Mouse (Mus musculus): ENCODE measurements at regions not wholly inside any gene's neighbourhood (a gene's known extent, or its start where the extent isn't known, plus 50 kb on each side); places are given as distances from the start of the nearest gene placed in this dataset.

DNA sequence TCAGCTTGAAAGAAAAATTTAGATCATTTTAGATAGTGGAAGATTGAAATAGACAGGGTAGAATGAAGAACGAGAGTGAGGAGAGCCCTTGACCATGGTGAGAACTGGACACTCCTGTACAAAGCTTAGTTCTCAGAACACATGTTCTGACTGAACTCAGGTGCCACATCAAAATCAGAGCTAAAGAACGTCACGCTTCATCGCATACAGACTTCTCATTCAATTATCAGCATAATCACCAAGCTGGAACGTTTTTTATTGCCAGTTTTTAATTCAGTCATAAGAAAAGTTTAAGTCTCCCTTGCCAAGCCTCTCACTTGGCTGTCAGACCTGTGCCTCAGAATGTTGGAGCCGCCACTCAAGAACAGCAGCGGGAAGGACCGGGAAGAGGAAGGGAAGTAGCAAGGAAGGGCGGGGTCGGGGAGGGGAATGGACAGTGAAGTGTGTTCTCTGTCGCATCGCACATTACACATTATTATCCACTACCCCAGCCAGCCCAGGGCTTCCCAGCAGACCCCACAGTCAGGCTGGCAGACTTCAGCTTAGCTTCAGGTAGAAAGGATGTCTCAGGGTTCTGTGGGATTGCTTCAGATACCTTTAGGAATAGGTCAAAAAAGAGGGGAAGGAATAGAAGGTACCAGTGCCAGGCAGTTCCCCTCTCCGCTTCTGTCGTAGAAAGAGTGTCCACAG lies 140.1 kb upstream of the Smim15 start:
- in situ Hi-C loops (cut with MboI, MseI) = no loop called here

DNA sequence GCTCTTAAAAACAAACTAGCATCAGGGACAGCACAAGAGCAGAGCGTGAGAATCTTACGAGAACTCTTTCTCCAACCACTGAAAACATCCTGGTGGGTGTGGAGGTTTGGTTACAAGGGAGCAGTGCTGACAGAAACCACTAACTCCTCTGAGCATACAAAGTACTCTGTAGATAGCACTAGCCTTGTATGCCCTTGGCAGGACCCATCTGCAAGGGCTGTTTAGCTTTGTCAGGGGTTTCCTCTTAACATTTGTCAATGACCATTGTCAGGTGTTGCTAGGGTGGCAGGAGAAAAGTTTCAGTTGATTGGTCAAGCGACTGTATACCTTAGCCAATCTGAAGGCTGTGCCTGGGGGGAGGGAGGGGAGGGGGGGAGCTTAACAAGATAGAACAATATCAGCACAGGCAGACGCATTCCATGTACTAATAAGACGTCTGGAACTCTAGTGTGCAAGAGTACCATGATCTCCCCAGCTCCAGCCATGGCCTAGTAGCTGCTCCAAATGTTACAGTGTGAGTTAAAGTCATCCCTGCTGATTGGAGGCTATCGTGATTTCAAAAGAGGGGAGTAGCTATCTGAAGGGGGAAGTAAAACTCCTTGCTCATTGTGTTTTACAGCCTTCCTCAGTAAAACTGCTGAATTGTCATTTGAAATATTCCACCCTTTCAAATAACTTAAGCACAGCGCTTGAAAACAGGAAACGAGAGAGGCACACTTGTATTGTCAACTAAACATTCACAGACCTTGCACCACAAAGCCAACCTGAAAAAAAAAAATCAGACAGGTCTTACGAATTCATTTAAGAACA lies 140.9 kb upstream of the Smim15 start:
- in situ Hi-C loops (cut with MboI, MseI) = no loop called here

DNA sequence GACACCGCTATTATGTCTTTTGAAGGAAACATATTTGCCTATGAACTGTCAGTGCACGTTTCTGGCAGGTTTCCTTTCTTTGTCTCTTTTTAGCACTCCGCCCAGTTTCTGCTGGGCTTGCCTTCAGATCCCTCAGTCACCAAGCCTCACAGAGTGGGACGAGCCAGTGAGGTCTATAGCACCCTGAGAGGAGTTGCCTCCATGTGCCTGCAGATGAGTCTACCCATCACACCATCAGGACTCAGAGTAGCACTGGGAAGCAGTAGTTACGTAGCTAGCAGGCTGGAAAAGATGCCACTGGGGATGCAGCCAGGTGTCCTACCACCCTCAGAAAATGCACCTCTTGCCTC lies 141.5 kb upstream of the Smim15 start:
- in situ Hi-C loops (cut with MboI, MseI) = no loop called here

DNA sequence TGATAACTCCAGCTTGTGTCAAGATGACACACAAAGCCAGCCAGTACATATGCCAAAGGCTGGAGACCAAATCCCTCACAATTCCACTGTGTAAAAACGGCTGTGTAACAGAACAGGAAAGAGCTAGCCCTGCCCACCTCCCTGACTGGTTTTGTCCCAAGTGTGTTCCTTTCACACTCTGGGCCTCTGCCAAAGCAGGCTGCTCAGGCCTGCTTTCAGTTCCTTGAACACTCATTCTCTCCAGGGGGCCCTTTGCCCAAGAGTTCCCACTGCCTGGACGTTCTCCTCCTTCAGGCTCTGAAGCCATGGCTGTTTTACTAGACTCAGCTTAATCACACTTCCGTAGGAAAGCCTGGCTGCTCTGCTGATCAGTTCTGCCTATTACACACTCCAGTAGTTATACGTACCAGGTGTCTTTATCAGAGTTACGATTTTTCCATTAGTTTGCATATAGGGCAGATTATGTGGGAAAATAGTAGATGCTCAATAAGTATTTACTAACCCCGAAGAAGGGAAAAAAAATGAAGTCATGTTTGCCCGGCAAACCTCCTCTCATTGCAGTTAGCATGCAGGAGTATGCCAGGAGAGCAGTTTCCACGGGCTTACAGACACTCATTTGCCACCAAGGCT lies 144.5 kb upstream of the Smim15 start:
- in situ Hi-C loops (cut with MboI, MseI) = loop anchor here (10.0 to 25.0 kb wide), 2 partner anchors 145 to 962 kb away; partner anchors contain the start of genes Dimt1, Ipo11 and Smim15

DNA sequence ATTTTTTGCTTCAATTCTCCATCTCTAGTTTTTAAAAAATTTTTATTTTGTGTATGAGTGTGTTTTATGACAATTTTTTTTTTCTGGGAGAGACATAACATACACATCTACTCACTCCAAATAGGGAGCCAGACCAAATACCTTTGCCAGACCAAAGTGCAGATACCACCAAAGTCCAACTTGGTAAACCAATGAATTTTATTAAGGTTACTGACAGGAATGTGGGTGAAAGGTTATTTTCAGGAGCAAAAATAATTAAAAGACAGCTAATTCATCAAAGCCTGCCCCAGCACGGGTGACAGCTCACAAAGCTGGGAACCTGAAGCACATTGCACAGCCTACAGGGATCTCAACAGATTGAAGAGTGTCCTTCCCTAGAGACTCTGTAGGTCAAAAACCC lies 146.6 kb upstream of the Smim15 start:
- in situ Hi-C loops (cut with MboI, MseI) = loop anchor here (10.0 to 25.0 kb wide), 2 partner anchors 147 to 960 kb away; partner anchors contain the start of genes Dimt1, Ipo11 and Smim15

DNA sequence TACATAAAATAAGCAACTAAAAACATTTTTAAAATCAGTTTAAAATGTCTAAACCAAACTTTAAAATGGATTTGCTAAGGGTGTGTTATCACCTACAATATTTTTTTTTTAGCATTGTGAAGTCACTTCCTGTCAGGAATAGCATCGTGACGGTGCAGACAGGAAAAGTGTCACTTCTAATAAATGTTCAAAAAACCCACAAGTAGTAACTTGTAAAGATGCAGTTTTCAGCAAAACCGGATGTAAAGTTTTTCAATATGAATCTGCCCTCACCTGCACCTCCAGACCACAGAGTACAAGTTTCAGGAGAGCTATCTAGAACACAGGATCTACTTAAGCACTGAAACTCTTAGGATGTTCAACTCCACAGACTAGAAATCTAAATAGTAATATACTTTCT lies 147.1 kb upstream of the Smim15 start:
- in situ Hi-C loops (cut with MboI, MseI) = loop anchor here (10.0 to 25.0 kb wide), 2 partner anchors 148 to 960 kb away; partner anchors contain the start of genes Dimt1, Ipo11 and Smim15

DNA sequence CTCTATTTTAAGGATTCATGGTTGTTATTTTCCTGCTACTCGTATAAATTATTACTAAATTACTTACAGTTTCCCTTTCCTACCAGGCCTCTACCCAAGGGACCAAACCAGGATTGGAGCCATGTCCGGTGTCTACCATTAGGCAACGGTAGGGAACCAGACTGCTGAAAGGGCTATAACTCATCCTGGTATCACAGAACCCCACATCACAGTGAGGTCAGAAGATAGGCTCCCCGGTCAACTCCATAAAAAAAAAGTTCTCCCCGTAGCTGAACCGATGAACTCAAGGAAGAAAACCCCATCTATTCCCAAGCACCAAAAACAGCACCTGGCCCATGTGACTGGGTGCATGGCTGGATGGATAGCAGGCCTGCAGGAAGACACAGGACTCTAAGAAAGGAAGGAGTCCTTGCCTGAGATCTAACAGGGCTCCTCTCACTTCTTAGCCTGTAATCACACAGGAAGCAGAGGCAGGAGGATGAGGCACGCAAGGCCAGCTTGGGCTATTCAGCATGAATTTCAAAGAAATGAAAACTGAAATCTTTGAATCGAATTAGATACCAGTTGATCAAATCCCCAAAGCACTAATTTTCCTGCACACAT lies 150.6 kb upstream of the Smim15 start:
- in situ Hi-C loops (cut with MboI, MseI) = loop anchor here (10.0 to 25.0 kb wide), 2 partner anchors 151 to 956 kb away; partner anchors contain the start of genes Dimt1, Ipo11 and Smim15

DNA sequence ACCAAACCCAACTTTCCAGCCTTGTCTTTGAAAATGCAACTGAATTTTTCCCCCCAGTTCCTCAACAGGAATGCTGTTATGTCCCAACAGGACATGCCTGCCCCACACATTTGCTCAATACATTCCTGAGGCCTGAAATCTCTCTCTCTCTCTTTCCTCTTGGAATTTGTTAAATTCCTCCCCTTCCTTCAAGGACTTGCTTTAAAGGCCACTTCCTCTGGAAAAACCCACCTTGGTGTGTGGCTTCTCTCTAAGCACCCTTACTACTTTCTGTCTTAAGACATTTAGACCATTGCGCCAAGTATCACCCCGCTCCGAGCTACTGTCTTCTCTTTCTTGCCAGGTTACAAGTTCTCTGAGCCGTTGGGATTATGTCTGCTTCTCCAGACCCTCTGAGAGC lies 151.2 kb upstream of the Smim15 start:
- in situ Hi-C loops (cut with MboI, MseI) = loop anchor here (10.0 to 25.0 kb wide), 2 partner anchors 152 to 956 kb away; partner anchors contain the start of genes Dimt1, Ipo11 and Smim15

DNA sequence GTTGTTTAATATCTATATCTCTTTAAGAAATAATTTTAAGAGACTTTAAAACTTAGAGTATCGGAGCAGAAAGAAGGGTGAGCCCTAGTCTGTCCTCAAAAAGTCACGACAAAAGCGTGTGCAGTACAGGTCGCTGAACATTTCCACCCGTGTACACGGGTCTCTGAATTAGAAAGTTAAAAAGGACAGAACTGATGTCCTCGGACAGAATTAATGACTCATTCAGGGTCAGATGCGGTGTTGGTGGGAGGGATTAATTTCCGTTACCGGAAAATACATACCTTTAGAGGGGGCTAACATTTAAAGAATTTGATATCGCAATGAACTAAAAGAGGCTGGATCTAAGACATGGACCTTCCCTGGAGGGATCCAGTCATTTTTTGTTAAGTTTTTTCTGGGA lies 152.3 kb upstream of the Smim15 start:
- in situ Hi-C loops (cut with MboI, MseI) = loop anchor here (10.0 to 25.0 kb wide), 2 partner anchors 153 to 955 kb away; partner anchors contain the start of genes Dimt1, Ipo11 and Smim15

DNA sequence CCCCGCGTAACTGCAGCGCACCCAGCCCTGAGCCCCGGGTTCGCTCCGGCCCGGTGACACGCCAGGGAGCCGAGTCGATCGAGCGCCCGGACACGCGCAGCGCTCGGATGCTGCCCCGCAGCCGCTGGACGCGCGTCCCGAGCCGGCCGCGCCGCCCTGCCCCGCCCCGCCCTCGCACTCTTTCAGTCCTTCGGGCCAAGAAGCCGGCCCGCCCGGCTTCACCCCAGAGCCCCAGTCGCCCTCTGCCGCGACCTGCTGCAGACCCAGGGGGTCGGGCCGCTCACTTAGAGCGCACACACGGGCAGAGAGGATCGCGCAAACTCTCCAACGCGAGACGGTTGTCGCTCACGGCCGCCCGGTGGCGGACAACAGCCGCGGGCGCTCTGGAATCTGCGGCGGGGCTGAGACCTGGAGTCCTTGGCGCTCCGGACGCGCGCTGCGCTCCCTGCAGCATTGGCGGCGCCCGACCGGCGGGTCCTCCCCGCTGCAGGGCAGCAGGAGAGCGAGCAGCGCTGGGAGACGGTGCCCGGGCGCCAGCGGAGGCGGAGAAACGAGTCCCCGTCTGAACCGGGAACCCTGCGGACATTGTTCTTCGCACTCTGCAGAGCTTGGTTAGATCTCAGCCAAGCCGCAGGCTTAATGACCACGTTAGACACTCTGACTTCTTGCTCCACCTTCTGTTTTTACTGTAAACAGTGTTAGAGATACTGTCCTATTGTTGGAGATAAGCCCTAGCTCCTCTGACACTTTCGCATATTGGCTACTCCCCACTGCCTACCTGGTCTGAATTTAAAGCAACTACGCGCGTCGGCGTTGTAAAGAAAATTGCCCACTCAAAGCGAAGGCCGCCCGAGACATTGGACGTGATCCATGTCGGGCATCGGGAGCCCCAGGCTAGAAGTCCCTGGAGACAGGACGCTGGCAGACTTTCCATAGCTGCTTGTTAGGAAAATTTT lies 153.1 kb upstream of the Smim15 start:
- in situ Hi-C loops (cut with MboI, MseI) = loop anchor here (10.0 to 25.0 kb wide), 2 partner anchors 154 to 954 kb away; partner anchors contain the start of genes Dimt1, Ipo11 and Smim15

DNA sequence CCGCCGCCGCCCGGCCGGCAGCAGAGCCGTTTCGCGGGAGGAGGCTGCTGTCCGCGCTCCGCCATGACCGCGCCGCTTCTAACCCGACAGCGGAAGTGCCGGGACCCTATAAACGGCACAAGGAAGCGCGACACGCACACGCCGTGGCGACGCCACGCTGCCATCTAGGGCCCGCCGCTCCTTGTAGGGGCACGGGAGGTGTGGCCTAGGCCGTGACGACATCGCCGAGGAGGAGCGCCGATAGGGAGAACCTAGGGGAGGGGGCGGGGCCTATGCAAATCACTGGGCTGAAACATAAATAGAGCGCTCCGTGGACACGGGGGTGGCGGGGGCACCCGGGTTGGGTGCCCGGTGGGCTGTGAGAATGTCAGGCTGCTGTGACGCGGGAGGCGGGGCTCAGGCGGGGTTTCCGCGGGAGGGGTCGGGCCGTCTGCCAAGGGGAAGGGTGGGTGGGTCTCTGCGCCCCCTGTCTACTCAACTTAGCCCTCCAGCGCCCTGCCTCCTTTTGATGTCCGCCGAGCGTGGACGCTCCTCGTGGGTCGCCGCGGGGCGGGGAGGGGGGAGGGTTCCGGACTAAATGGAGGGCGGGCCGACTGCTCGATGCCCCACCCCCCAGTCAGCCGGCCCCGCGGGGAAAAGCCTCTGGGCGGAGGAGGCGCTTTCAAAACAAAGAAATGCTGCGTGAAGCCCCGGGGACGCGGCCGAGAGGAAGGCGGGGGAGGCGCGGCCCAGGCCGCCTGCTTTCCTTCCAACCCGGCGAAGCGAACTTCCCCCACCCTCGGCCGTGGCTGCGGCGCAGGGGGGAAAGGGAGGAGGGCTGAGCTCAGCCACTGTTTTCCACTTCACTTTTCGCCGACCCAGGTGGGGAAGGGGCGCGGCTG lies 154.0 kb upstream of the Smim15 start:
- in situ Hi-C loops (cut with MboI, MseI) = loop anchor here (10.0 to 25.0 kb wide), 2 partner anchors 155 to 953 kb away; partner anchors contain the start of genes Dimt1, Ipo11 and Smim15

DNA sequence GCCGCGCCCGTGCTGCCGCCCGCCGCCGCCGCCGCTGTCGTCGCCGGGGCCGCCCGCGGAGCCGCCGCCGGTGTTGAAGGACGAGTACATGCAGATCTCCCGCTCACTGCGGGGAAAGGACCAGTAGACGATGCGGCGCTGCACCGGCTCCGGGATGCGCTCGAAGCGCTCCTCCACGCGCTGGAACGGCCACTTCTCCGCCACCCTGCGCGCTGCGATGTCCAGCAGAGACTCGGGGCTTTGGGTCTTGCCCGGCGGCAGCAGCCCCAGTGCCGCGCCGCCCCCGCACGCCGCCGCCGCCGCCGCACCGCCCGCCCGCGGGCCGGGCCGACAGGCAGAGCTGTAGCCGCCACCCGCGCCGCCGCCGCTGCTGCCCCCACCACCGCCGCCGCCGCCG lies 154.7 kb upstream of the Smim15 start:
- in situ Hi-C loops (cut with MboI, MseI) = loop anchor here (25.0 kb wide), 1 partner anchor 952 kb away; the partner anchor contains the start of genes Dimt1 and Ipo11

DNA sequence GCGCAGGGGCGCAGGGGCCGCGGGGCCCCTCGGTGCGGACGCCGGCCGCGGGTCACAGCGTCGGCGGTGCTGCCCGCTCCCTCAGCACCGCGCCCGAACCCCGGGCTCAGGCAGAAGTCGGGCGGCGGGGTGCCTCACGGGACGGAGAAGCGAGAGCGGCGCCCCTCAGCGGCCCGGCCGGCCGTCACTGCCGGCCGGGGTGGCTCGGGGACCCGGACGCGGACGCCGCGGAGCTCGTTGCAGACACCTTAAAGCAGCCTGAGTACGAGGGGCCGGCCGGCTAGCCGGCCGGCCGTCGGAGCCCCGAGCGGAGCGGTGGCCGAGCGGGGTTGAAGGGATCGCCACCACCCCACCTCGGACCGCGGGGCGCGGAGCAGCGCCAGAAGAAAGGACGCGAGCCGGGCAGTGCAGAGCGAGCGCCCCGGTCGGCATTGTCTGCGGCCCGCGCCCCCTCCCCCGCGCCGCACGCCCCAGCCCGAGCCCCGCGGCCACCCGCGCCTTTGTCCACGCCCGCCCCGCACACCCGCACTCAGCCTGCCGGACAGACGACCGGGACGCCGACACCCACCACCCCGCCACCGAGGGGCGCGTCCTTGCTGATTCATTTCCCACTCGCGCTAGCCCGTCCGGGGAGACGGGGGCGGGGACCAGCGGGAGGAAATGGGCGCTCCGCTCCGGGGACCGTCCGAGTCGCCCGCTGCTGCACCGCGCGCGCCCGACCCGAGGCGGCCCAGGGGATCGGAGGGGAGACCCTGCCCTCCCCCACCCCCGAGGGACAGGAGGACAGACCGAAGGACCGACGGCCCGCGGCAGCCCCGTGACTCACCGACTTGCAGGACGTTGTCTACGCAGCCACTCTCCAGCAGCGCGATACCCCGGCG lies 155.4 kb upstream of the Smim15 start:
- in situ Hi-C loops (cut with MboI, MseI) = loop anchor here (25.0 kb wide), 1 partner anchor 952 kb away; the partner anchor contains the start of genes Dimt1 and Ipo11

DNA sequence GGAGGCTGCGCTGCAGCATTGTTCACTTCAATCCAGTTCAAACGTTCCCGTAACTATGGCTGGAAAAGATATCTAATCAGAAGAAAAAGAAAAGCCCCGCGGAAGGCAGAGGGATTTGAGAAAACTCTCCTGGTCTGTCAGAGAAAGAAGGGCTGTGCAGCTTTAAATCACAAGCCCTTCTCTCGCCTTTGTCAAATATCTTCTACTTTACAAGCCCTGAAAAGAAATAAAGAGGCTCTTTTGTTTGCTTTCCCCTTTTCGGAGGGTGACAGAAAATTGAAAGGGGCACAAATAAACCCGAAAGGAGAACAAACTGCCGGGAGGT lies 156.1 kb upstream of the Smim15 start:
- in situ Hi-C loops (cut with MboI, MseI) = loop anchor here (25.0 kb wide), 1 partner anchor 951 kb away; the partner anchor contains the start of genes Dimt1 and Ipo11

DNA sequence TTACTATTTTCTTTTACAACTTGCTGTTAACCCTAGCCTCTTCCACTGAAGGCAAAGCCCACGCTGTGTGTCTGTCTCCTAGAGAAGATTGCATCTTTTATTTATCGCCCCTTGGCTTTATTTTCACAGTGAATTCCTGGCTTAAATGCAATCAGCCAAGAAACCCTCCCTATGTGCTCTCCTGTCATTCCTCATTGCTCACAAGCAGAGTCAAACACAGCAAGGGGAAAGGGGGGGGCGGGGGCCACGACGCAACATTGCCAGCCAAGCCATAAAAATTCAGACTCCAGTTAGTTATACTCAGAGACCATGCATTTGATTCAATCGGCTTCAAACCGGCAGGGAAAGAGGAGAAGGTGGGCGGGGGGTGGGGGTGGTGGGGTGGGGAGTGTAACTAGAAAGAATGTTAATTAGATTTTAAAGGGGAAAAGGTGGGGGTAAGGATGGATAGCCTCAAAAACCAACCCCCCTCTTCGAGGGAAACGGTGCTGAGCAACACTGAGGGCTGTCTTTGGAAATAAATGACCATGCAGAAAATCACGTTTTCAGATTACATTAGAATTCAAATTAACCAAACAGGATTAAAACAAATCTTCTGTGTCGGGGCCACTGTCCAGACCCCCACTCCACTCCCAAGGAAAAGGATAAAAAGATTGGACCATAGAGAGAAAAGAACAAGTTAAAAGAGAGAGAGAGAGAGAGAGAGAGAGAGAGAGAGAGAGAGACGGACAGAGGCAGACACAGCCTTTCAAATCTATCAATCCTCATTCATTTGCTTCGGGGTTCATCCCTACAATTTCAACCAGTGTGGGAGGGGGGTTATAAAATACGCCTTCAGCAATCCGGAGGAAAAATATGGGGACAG lies 156.6 kb upstream of the Smim15 start:
- in situ Hi-C loops (cut with MboI, MseI) = loop anchor here (25.0 kb wide), 1 partner anchor 950 kb away; the partner anchor contains the start of genes Dimt1 and Ipo11

DNA sequence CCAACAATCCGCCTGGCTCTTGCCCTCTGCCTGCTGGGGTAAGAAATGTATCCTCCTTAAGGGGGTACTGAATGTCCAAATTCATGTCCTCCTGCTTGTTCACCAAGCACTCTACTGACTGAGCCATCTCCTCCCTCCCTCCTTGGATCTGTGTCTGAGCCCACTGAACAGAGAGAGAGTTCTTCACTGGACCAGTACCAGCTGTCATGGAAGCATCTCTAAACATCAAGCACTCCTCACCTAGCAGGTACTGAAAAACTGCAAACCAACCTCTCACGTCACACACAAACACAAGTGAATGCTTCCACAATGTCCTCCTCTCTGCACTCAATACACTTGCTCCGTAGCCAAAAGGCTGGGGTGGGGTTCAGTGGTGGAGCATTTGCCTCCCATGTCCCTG lies 159.4 kb upstream of the Smim15 start:
- in situ Hi-C loops (cut with MboI, MseI) = loop anchor here (25.0 kb wide), 1 partner anchor 948 kb away; the partner anchor contains the start of genes Dimt1 and Ipo11

DNA sequence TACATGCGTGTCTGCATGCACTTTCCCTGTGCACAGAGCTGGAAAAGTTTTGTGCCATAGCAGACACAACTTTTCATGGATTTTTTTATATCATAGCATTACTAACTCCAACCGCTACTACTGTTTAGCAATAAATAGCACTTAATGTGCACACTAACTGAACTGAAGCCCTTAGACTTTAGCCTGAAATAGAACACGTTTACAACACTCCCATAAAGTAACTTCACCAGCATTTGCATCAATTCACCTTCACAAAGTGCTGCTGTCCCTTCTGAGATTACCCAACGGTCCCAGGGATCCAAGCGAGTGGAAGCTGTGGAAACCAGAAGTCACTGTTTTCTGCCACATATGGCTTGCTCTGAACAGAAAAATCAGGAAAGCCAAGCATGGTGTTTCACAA lies 161.9 kb upstream of the Smim15 start:
- in situ Hi-C loops (cut with MboI, MseI) = loop anchor here (25.0 kb wide), 1 partner anchor 945 kb away; the partner anchor contains the start of genes Dimt1 and Ipo11
